Mouse (Mus musculus): Measurements from ENCODE around the gene Ift81. TPM values are rescaled to one million over a fixed set of nuclear protein-coding genes. Genes with fewer than 3 reads are reported as not detected.

Ift81 gene
- total RNA-seq, 1 experiment from 2014 or later = 3.9 TPM

GRCm38 (mm10) chr5:122525238-122525931 lies 88.9 kb downstream of the Ift81 start:
- no peak for ATAC-seq (replicated peaks; ENCODE audit: insufficient number of reproducible peaks, low FRiP score, low TSS enrichment, poor library complexity, severe bottlenecking)

GRCm38 (mm10) chr5:122524854-122525237 lies 89.5 kb downstream of the Ift81 start:
- ATAC-seq (replicated peaks; ENCODE audit: insufficient number of reproducible peaks, low FRiP score, low TSS enrichment, poor library complexity, severe bottlenecking) = no peak

GRCm38 (mm10) chr5:122524244-122524643 lies 90.1 kb downstream of the Ift81 start:
- ATAC-seq (replicated peaks; ENCODE audit: insufficient number of reproducible peaks, low FRiP score, low TSS enrichment, poor library complexity, severe bottlenecking) = no peak

GRCm38 (mm10) chr5:122521130-122521473 lies 93.2 kb downstream of the Ift81 start:
- ATAC-seq (replicated peaks; ENCODE audit: insufficient number of reproducible peaks, low FRiP score, low TSS enrichment, poor library complexity, severe bottlenecking) = no peak

- ATAC-seq (replicated peaks; ENCODE audit: insufficient number of reproducible peaks, low FRiP score, low TSS enrichment, poor library complexity, severe bottlenecking) = no peak
These were observed 93.8 kb downstream of the Ift81 start for GRCm38 (mm10) chr5:122520254-122521129.

DNA sequence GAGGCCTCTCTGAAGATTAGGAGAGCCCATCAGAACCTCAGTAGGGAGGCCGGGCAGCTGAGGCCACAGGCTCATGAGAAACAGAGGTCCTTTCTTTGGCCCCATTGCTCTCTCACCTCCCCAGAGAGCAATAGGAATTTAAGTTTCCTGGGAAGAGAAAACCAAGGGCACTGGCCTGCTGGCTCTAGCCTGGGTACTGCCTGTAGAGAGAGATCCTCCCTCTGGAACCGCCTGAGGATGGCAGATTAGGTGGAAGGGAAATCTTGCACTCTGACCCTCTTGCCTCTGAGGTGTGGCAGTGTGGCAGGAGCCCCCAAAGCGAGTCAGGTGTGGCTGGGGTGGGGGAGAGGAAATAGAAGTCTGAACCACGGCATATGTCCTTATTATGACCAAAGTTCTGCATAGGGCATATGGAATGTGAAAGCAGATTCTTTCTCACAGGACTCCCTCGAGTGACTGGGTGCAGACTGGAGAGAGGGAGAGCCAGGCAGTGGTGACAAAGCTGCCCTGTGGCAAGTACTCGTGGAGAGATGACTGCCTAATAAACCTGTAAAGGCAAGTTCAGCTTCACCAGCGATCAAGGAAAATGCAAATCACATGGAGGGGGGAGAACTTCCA lies 95.2 kb downstream of the Ift81 start:
- no peak for ATAC-seq (replicated peaks; ENCODE audit: insufficient number of reproducible peaks, low FRiP score, low TSS enrichment, poor library complexity, severe bottlenecking)

DNA sequence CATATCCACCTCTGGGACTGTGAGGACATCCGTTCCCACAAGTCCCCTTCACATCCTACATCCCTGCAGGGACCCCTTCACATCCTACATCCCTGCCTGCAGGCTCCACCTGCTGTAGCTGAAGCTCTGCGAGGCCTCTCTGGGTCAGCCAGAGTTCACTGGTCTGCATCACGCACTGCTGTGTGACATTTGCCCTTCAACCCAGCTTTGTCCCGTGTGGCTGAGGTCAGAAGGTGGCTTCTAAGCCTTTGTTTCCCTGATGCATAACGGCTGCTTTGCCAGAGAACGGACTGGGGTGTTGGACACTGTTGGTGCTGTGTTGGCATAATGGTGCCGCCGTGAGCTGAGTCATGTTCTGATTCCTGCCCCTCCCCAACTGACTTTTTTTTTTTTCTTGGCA lies 96.1 kb downstream of the Ift81 start:
- no peak for ATAC-seq (replicated peaks; ENCODE audit: insufficient number of reproducible peaks, low FRiP score, low TSS enrichment, poor library complexity, severe bottlenecking)

DNA sequence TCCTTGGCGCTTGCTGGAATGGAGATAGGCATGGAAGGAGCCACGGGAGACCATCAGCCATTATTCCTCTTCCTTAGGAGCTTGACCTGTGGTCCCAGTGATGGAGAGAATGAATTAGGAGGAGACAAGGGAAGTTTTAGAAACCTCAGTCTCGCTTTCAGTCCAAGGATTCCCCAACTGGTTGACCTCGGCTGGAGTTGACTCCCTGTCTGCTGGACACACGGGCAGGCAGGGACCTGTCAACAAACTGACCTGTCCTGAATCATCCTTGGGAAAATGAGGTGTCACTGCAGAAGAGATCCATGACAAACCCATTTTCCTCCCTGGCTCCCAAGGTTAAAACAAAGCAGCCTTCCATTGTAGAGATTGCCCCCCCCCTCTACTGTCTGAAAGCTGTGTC lies 97.4 kb downstream of the Ift81 start:
- no peak for ATAC-seq (replicated peaks; ENCODE audit: insufficient number of reproducible peaks, low FRiP score, low TSS enrichment, poor library complexity, severe bottlenecking)

GRCm38 (mm10) chr5:122516029-122516730 lies 98.1 kb downstream of the Ift81 start:
- ATAC-seq (replicated peaks; ENCODE audit: insufficient number of reproducible peaks, low FRiP score, low TSS enrichment, poor library complexity, severe bottlenecking) = no peak

- ATAC-seq (replicated peaks; ENCODE audit: insufficient number of reproducible peaks, low FRiP score, low TSS enrichment, poor library complexity, severe bottlenecking) = no peak
These were observed 100.2 kb downstream of the Ift81 start for GRCm38 (mm10) chr5:122514127-122514521.

DNA sequence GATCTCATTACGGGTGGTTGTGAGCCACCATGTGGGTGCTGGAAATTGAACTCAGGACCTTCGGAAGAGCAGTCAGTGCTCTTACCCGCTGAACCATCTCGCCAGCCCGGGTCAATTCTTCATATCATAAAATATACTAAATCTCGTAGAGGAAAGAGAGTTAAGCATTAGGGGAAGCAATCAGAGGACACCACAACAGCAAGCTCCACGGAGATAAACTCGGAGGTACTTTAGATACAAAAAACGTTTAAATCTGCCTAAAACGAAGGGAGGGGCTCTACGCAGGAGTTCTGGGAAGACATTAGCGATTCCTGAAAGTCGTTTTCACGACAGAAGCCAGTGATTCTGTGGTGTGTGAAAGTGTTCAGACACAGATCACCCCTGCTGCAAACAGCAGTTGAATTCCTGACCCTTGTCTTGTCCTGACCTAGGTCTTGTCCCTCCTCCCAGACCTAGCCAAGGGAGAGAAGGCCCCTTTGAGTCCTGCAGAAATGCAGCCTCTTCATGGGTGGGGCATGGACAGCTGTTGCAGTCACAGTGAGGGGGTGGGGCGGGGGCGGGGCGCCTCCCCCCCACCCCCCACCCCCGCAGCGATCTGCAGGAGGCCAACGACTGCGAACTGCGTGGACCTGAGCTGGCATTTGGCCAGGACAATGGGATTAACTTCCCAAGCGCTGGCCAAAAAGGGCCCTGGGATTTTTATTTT lies 100.7 kb downstream of the Ift81 start:
- no peak for ATAC-seq (replicated peaks; ENCODE audit: insufficient number of reproducible peaks, low FRiP score, low TSS enrichment, poor library complexity, severe bottlenecking)

DNA sequence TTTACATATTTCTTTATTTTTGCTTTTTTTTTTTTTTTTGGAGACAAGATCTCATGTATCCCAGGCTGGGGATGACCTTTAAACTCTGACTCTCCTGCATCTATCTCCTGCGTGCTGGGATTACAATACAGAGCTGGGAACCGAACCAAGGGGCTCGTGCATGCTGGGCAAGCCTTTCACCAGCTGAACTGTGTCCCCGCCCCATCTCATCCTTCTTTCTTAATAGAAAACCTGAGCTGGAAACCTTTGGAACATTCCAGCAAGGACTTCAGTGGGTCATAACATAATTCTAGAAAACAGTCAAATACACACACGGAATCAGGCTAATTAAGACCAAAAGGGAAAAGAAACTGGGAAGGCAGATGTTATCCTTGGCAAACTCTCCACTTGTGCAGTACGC lies 102.3 kb downstream of the Ift81 start:
- ATAC-seq (replicated peaks; ENCODE audit: insufficient number of reproducible peaks, low FRiP score, low TSS enrichment, poor library complexity, severe bottlenecking) = no peak

- no peak for ATAC-seq (replicated peaks; ENCODE audit: insufficient number of reproducible peaks, low FRiP score, low TSS enrichment, poor library complexity, severe bottlenecking)
These were observed 102.9 kb downstream of the Ift81 start for GRCm38 (mm10) chr5:122511405-122511804.

DNA sequence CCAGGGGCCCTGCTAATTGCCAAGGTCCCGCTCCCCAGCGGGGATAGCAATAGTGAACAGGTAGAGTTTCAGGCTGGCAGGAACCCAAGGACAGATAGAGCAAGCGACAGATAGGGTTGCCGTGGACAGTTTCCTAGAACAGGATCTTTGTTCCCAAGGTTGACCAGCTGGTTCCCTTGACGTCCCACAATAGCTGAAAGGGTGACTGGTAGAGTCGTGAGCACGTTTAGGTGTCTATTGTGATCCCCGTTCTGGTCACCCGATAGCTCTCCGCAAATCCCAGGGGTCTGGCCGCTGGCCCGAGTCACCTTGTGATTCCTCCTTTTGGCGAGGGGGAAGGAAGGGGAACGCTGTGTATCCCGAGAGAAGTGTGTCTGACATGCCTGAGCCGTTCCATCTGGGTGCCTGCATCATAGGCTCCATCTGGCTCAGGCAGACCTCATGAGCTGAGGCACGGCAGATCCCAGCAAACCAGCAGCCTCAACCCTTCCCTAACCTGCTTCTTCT lies 103.6 kb downstream of the Ift81 start:
- ATAC-seq (replicated peaks; ENCODE audit: insufficient number of reproducible peaks, low FRiP score, low TSS enrichment, poor library complexity, severe bottlenecking) = no peak

DNA sequence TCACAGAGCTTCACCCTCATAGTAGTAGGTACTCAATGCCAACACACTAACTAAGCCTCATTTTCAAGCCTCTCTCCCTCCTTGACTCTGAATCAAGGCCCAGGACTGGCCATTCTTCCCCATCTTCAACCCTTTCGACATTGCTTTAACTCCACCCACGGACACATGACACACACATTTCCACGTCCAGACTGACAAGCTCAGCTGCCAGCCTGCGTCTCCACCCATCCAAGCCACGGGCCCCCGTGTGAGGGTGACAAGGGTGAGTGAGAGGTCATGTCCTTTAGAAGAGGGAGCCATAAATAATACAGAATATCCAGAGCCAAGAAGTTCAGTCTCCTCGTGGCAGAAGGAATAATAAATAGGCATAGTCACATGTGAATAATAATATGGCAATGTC lies 104.7 kb downstream of the Ift81 start:
- ATAC-seq (replicated peaks; ENCODE audit: insufficient number of reproducible peaks, low FRiP score, low TSS enrichment, poor library complexity, severe bottlenecking) = peak; percentile 90

GRCm38 (mm10) chr5:122508861-122509306 lies 105.4 kb downstream of the Ift81 start:
- ATAC-seq (replicated peaks; ENCODE audit: insufficient number of reproducible peaks, low FRiP score, low TSS enrichment, poor library complexity, severe bottlenecking) = no peak

DNA sequence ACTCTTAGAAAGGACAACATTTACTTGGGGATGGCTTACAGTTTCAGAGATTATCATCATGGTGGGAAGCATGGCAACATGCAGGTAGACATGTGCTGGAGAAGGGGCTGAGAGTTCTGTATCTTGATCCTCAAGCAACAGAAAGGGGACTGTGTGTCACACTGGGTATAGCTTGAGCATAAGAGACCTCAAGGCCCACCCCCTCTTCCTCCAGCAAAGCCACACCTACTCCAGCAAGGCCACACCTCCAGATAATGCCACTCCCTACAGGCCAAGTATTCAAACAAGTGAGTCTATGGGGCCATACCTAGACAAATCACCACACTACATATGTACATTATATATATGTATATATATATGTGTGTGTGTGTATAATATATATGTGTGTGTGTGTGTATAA lies 106.9 kb downstream of the Ift81 start:
- no peak for ATAC-seq (replicated peaks; ENCODE audit: insufficient number of reproducible peaks, low FRiP score, low TSS enrichment, poor library complexity, severe bottlenecking)

DNA sequence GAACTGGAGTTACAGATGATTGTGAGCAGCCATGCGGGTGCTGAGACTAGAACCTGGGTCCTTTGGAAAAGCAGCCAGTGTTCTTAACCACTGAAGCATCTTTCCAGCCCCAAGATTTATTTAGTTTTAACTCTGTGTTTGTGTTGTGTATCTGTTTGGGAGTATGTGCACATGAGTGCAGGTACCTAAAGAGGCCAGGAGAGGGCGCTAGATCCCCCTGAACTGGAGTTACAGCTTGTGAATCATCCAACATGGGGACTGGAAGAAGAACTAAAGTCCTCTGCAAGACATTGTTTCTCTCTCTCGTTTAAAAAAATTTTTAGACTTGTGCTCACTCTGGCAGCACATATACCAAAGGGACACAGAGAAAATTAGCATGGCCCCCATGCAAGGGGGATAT lies 107.9 kb downstream of the Ift81 start:
- ATAC-seq (replicated peaks; ENCODE audit: insufficient number of reproducible peaks, low FRiP score, low TSS enrichment, poor library complexity, severe bottlenecking) = no peak

All from monocyte, adult 5-6 weeks (primary cell).